Mouse (Mus musculus) heart, adult 2 months (tissue): ENCODE measurements at regions not wholly inside any gene's neighbourhood (a gene's known extent, or its start where the extent isn't known, plus 50 kb on each side); places are given as distances from the start of the nearest gene placed in this dataset.

Experiments
- CTCF ChIP-seq: fragments of 200-600 bp; IDR thresholded peaks from 2 replicates; pipeline ENCODE4 v1.8.1; 2022; ENCODE audit warnings: antibody characterized with exemption, mild to moderate bottlenecking, moderate library complexity
- EP300 ChIP-seq: fragments of 200-500 bp; IDR thresholded peaks from 2 replicates; pipeline ENCODE4 v1.6.1; 2011; ENCODE audit warnings: low read depth, low read length, control low read depth; ENCODE audit not compliant: insufficient read depth
- POLR2A ChIP-seq: fragments of 200-500 bp; IDR thresholded peaks from 2 replicates; pipeline ENCODE4 v1.6.1; 2011; ENCODE audit warnings: mild to moderate bottlenecking, low read depth, low read length, control low read depth; ENCODE audit not compliant: insufficient read depth

- TF ChIP-seq CTCF (no peak), POLR2A (no peak), EP300 (no peak)
Measured at GRCm38 (mm10) chr11:44142996-44143395, 242.0 kb upstream of the Adra1b start.
